Mouse (Mus musculus): ENCODE measurements at regions not wholly inside any gene's neighbourhood (a gene's known extent, or its start where the extent isn't known, plus 50 kb on each side); places are given as distances from the start of the nearest gene placed in this dataset.
A peak's percentile ranks its signal among the peaks of the same experiment; 100 is the strongest.
"Not testable (repeated sequence)": the region's sequence is repeated elsewhere in the genome, so short reads cannot be mapped to it uniquely, and the experiment has no call there.

DNA sequence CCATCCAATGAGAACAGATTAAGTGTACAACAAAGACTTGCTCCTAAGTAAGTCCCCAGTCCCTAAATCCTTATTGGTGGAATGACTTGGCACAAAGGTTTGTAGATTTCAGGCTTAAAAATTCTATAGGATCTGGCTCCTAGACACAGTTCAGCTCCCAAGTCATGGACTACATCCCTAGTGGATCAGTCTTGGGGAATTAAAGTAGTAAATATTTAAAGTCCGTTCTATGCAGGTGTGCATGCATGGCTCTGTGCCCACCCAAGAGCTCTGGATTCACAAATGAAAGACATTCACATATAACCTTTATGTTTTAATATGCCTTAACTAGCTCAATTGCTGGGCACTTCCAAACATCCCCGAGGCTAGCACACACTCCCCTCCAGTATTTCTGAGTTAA, 162.8 kb downstream of the Akr1d1 start:
- no peak for DNase-seq (ENCODE audit: low spot score)

GRCm38 (mm10) chr6:37696074-37696473, 166.1 kb downstream of the Akr1d1 start:
- DNase-seq (ENCODE audit: low spot score): no peak

DNA sequence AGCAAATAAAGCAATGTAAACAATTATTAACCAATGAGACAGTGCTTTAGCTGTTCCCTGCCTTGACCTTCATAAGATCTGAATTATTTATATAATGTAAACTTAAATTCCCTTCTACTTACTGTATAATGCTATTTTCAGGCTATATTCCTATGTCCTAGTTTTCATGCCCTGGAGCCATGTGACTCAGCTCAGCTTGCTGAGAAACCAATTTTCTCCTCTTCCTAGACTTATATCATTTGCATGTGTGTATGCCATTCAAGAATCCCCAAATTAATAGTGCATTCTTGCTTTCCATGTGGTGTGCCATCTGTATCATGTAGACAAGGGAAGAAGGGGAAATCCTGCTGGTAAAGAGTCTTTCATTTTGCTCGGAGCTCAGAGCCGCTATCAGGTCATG, 166.7 kb upstream of the Trim24 start:
- no peak for DNase-seq (ENCODE audit: low spot score)

DNA sequence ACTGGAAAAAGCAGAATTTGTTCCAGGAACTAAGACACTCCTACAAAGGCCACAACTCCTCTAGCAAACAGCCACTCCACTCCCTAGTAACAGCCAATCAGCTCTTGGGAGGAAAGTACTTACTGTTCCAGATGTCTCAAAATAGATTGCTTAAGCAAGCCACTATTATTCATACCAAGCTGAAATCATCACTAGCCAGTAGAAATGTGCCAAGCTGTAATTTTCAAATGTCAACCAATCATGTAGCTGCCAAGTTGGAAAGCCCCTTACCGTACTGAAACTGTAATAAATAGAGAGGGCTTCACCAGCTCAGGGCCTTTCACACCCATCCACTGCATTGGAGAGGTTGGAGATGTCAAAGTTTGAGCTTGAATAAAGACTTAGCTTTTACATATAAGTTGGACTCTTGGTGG, 164.9 kb upstream of the Trim24 start:
- no peak for DNase-seq (ENCODE audit: low spot score)

- not testable (repeated sequence) for DNase-seq (ENCODE audit: low spot score)
These were observed 162.9 kb upstream of the Trim24 start for GRCm38 (mm10) chr6:37707671-37708070.

GRCm38 (mm10) chr6:37711766-37712165, 158.8 kb upstream of the Trim24 start:
- no peak for DNase-seq (ENCODE audit: low spot score)

DNA sequence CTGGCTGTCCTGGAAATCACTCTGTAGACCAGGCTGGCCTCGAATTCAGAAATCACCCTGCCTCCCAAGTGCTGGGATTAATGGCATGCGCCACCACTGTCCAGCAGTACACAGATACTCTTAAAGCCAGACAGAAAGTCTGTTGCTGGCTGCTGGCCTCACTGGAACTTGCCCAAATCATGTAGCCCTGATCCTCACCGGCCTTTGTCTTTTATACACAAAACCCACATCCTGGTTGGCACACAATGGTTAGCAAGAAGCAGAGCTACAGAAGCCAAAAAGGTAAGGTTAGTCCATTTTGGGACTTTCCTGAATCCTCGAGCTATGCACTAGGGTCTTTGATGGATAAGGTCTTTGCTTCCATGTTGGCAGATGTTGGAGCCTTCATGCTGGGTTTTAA, 157.2 kb upstream of the Trim24 start:
- DNase-seq (ENCODE audit: low spot score): no peak

GRCm38 (mm10) chr6:37714223-37714928, 156.2 kb upstream of the Trim24 start:
- DNase-seq (ENCODE audit: low spot score): no peak

DNA sequence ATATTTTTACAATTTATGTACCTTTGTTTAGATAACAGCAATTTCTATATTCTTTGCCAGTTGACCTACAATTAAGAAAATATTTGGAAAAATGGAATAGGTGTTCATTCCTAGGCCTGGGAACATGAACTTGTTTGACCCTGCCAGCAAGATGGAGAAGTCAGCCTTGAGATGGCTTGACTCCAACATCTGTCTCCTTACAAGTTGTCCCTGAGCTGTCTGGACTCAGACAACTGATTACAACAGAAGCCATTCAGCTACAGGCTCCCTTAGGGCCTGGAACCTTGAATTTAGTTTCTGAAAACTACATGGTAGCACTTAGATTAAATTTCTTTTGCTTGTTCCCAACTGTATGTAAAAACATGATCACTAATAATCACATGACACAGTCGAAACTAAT, 148.9 kb upstream of the Trim24 start:
- no peak for DNase-seq (ENCODE audit: low spot score)

DNA sequence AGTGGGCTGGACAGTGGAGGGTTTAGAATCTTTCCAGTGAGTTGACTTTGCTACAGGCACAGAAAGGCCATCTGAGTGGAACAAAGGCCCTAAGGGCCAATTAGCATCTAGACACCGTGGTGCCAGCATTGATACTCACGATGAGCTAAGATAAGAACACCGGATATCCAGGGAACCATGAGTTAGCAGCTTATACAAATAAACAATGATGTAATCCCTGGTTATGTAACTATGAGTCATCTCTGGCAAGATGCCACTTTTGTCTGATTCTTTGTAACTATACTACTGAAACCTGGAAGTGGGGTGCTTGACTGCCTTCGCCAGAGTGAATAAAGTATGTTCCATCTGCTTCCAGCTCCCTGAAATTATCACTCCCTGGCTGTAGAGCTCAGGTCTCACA, 147.3 kb upstream of the Trim24 start:
- no peak for DNase-seq (ENCODE audit: low spot score)

DNA sequence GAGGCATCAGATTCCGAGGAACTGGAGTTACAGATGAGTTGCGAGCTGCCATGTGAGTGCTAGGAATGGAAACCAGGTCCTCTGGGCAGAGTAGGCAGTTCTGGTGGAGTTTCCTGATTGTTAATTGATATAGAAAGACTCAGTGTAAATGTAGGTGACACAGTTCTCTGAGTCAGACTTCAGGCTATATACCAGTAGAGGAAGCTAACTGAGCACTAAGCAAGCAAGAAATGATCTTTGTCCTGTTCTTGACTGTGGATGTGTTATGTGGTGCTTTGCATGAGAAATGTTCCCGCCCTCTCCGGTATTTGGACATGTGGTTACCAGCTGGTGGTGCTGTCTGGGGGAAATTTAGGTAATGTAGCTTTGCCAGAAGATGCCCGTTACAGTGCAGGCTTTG, 146.4 kb upstream of the Trim24 start:
- no peak for DNase-seq (ENCODE audit: low spot score)

GRCm38 (mm10) chr6:37728621-37729020, 142.0 kb upstream of the Trim24 start:
- DNase-seq (ENCODE audit: low spot score): no peak

DNA sequence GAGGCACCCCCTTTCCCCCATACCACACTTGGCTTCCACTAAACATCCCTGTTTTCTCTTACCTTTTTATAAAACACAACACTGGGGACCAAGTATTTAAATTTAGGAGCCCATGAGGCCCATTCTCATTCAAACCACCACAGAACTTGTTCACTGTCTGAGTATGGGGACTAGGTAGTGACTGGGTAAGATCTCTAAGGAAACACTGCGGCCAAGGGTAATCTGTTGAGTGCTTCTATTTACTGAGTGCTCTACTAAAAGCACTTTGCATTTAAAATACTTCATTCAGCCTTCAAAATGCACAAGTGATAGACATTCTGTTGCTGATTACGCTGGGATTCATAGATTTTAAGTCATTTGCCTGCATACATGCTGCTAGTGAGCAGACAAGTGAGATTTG, 141.4 kb upstream of the Trim24 start:
- DNase-seq (ENCODE audit: low spot score): no peak

DNA sequence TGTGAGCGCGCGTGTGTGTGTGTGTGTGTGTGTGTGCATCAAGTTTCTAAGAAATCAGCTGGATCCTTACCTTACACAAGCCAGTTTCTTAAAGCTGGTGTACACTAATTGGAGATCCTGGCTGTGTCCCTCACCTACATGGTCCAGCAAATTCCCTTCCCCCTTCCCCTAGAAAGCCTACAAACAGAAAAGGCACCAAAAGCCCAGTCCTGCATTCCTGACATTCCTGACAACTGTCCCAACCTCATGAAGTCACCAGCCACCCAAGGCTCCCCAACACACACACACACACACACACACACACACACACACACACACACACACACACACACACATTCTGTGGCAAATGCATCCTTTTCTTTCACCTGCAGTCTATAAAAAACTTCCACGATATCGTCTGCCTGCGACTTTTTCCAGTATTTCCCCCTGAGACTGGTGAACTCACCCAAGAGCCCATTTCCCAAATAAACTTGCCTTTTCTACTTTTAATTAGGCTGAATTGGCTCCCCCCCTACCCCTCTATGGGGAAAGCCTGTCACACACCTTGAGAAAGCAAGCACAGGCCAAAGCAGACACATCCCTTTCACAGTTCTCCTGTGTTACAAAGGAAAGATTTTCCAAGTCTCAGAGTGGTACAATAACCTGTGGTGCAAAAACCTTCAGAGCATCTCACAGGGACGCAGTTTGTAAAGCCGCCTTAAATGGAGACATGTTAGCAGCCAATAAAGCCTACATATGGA, 139.9 kb upstream of the Trim24 start:
- DNase-seq (ENCODE audit: low spot score): no peak

DNA sequence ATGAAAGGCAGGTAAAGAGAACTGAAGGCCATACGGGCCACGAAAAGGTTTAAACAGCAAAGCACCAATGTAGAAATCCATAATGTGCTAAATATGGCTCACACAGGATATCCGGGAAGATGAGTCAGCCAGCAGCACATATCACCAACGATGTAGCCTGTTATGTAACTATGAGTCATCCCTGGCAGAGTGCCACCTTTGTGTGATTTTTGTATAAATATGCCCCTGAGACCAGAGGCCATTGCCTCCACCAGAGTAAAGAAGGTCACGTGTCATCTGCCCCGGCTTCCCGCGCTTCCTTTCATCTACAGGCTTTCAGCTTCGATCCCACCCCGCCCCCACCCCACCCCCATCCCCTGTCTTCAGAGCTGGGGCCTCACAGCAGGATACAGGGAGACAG, 138.2 kb upstream of the Trim24 start:
- peak; percentile 29 for DNase-seq (ENCODE audit: low spot score)

DNA sequence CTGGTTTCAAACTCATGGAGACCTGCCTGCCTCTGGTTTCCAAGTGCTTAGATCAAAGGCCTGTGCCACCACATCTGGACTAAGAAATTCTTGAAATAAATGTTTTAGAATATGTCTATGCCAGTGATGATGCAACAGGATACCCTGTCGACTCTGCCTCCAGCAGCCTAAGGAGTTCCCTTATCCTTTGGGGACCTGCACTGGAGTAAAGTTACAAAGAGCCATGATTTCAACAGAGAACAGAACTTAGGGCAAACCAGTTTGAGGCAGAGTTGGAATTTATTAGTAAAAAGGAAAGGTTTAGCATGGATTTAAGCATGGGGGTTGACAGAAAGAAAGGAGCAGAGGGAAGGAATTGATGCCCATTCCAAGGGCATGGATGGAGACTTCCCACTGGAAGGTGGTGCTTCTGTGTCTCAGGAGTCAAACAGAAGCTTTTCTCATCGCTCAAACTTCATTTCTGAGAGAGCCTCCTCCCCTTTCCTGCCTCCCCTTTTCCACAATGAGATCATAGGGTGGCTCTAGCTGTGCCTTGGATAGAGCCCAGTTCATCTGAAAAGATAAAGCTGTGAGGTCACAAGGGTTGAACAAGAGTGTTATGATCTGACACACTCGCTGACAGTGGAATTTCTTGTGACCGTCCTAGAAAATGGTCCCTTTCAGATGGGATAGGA, 135.2 kb upstream of the Trim24 start:
- no peak for DNase-seq (ENCODE audit: low spot score)

DNA sequence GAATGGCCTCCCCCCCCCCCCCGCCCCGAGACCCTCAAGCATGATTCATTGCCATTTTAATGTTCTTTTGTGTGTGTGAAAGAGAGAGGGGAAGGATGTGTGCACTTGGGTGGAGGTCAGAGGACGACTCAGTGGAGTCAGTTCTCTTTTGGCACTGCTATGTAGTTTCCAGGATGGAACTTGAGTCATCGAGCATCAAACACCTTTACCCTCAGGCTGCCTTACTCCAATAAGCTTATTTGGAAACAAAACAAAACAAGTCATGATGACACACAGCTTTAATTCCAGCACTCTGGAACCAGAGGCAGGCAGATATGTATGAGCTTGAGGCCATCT, 134.7 kb upstream of the Trim24 start:
- no peak for DNase-seq (ENCODE audit: low spot score)

- no peak for DNase-seq (ENCODE audit: low spot score)
These were observed 129.4 kb upstream of the Trim24 start for GRCm38 (mm10) chr6:37740982-37741889.

DNA sequence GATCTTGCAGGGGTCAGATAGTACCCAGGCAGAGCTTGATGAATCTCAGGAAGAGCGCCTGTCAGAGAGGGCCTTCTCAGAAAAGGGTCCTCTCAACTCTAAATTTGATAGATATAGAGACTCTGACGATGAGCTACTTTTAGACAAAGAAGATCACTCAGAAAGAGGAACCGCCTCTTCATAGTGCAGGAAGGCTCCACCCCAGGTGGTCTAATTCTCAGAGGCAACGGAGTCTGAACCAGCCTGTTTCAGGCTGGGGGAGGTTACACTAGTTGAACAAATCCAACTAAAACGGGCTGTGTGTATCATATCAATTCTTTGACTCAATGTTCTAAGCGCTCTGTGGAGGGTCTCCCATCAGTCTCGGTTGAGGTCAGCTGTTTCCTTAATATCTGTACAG, 128.7 kb upstream of the Trim24 start:
- DNase-seq (ENCODE audit: low spot score): not testable (repeated sequence)

DNA sequence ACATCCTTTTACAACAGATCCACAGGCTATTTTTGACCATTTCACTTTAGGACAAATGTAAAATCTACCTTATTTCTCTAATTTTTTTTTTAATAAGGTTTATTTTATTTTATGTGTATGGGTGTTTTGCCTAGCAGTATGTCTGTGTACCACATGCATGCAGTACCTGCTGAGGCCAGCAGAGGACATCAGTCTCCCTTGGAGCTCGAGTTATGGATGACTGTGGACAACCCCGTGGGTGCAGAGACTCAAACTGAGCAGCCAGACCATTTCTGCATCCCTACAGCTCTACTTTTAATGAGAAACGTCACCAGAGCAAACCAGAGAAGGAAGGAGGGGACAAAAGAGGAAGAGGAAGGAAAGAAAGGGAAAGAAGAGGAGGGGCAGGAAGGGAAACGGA, 125.9 kb upstream of the Trim24 start:
- peak; percentile 6 for DNase-seq (ENCODE audit: low spot score)

- DNase-seq (ENCODE audit: low spot score): no peak
These were observed 125.1 kb upstream of the Trim24 start for GRCm38 (mm10) chr6:37745393-37746100.

- not testable (repeated sequence) for DNase-seq (ENCODE audit: low spot score)
These were observed 122.8 kb upstream of the Trim24 start for GRCm38 (mm10) chr6:37747793-37748192.
